30 mouse cellular contexts compared by ENCODE assay signal in the genomic region with DNA sequence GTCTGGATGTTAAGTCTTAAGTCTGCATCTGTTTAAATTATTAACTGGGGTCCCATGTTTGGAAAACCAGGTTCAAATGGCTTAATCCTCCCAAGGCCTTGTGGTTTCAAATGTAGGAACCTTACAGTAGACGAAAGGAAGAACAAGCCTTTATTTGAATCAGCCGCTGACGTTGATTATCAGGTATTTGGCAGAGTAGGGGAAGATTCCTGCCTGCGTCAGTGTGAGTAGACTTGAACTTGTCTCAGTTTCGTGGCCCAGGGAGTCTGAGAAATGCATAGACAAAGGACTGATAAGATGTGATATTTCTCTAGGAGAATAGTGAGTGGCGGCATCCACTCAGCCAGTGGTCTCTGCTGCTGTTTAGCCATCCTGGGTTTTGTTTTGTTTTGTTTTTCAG.
"Had no signal": no experiment of that assay in that cellular context is flagged by ENCODE, and none has a peak within 500 bp of the region (broad histone marks: within the 10 kb centered on the region; RNA-seq: fewer than 3 reads in every experiment).

No protein-coding gene starts in this region.

- H3K9ac ChIP-seq: limb, embryonic 12.5 days; limb, embryonic 13.5 days; limb, embryonic 15.5 days; liver, embryonic 12.5 days; liver, embryonic 13.5 days; liver, embryonic 14.5 days; liver, embryonic 15.5 days; liver, postnatal 0 days; lung, embryonic 14.5 days; lung, embryonic 15.5 days; midbrain, embryonic 12.5 days; midbrain, embryonic 13.5 days; midbrain, embryonic 15.5 days; neural tube, embryonic 12.5 days had no signal

- DNase-seq: left cerebral cortex, postnatal 4 days; liver; liver, embryonic 13.5 days; liver, postnatal 0 days; lung, adult 18-20 months; lung, adult 2 months; lung, embryonic 14.5 days; lung, postnatal 10 days; lung, postnatal 14 days; lung, postnatal 36 days; lung, postnatal 4 days; midbrain, embryonic 14.5 days had no signal

- H3K27me3 ChIP-seq: limb, embryonic 12.5 days; limb, embryonic 13.5 days; limb, embryonic 15.5 days; liver, embryonic 12.5 days; liver, embryonic 13.5 days; liver, embryonic 15.5 days; lung, embryonic 15.5 days; midbrain, embryonic 12.5 days; midbrain, embryonic 13.5 days; midbrain, embryonic 15.5 days; neural tube, embryonic 12.5 days had no signal

- H3K4me1 ChIP-seq: lung, embryonic 15.5 days; midbrain, embryonic 10.5 days; midbrain, embryonic 12.5 days; midbrain, embryonic 13.5 days; midbrain, embryonic 15.5 days; neural tube, embryonic 12.5 days had no signal

- ATAC-seq: liver, embryonic 12.5 days; liver, postnatal 0 days; lung, postnatal 0 days; midbrain, embryonic 13.5 days; midbrain, embryonic 15.5 days; midbrain, embryonic 16.5 days had no signal

- H3K4me3 ChIP-seq: limb, embryonic 10.5 days; limb, embryonic 12.5 days; limb, embryonic 13.5 days; limb, embryonic 15.5 days; liver, embryonic 12.5 days; liver, embryonic 13.5 days; liver, embryonic 15.5 days; lung, embryonic 15.5 days; megakaryocyte, embryonic 14.5 days; midbrain, embryonic 10.5 days; midbrain, embryonic 12.5 days; midbrain, embryonic 13.5 days; midbrain, embryonic 15.5 days; myocyte; neural tube, embryonic 12.5 days had no signal

- H3K27ac ChIP-seq: limb, embryonic 13.5 days; limb, embryonic 15.5 days; liver, embryonic 12.5 days; liver, embryonic 13.5 days; liver, embryonic 14.5 days; liver, embryonic 15.5 days; lung, embryonic 15.5 days; macrophage; midbrain, embryonic 10.5 days; midbrain, embryonic 12.5 days; midbrain, embryonic 13.5 days; midbrain, embryonic 15.5 days; neural tube, embryonic 12.5 days had no signal

- H3K36me3 ChIP-seq: limb, embryonic 15.5 days; midbrain, embryonic 13.5 days; midbrain, embryonic 15.5 days had no signal

- H3K9me3 ChIP-seq: limb, embryonic 10.5 days; limb, embryonic 12.5 days; limb, embryonic 13.5 days; limb, embryonic 15.5 days; liver, embryonic 12.5 days; liver, embryonic 13.5 days; liver, embryonic 15.5 days; lung, embryonic 15.5 days; megakaryocyte, embryonic 14.5 days; midbrain, embryonic 10.5 days; midbrain, embryonic 12.5 days; midbrain, embryonic 13.5 days; midbrain, embryonic 15.5 days; neural tube, embryonic 12.5 days had no signal
